Mouse (Mus musculus) lung, embryonic 14.5 days (tissue): ENCODE measurements around the gene Lhb. TPM values are rescaled to one million over a fixed set of nuclear protein-coding genes. Genes with fewer than 3 reads are reported as not detected.
A peak's percentile ranks its signal among the peaks of the same experiment; 100 is the strongest.

Experiments used
- ATAC-seq: fragments of 200-750 bp; cut with Nextera tagmentation; 2 replicates; pipeline ENCODE4 v1.8.0; 2017; ENCODE audit warnings: mild to moderate bottlenecking, moderate TSS enrichment, moderate library complexity; ENCODE audit not compliant: insufficient read depth
- DNase-seq: peaks from one replicate; pipeline ENCODE4 v3.0.0-alpha.2; 2015
- H3K27ac ChIP-seq: fragments of 300-500 bp; sonication (generic); 2 replicates; pipeline ENCODE4 v1.5.1; 2014; ENCODE audit warnings: low read depth, mild to moderate bottlenecking, moderate library complexity
- H3K27me3 ChIP-seq: fragments of 300-500 bp; sonication (generic); 2 replicates; pipeline ENCODE4 v1.6.1; 2014; ENCODE audit warnings: low read length, control low read depth; ENCODE audit not compliant: insufficient read depth
- H3K36me3 ChIP-seq: fragments of 300-500 bp; sonication (generic); 2 replicates; pipeline ENCODE4 v1.6.1; 2014; ENCODE audit warnings: control low read depth; ENCODE audit not compliant: insufficient read depth
- H3K4me1 ChIP-seq: fragments of 300-500 bp; sonication (generic); 2 replicates; pipeline ENCODE4 v1.6.1; 2014; ENCODE audit warnings: antibody characterized with exemption, control low read depth; ENCODE audit not compliant: insufficient read depth
- H3K4me2 ChIP-seq: fragments of 300-500 bp; sonication (generic); 2 replicates; pipeline ENCODE4 v1.6.1; 2014; ENCODE audit warnings: mild to moderate bottlenecking
- H3K4me3 ChIP-seq: fragments of 300-500 bp; sonication (generic); 2 replicates; pipeline ENCODE4 v1.5.1; 2014; ENCODE audit warnings: low read depth, low read length
- H3K9ac ChIP-seq: fragments of 300-500 bp; sonication (generic); 2 replicates; pipeline ENCODE4 v1.6.1; 2014
- H3K9me3 ChIP-seq: fragments of 300-500 bp; sonication (generic); 2 replicates; pipeline ENCODE4 v1.6.1; 2016; ENCODE audit warnings: low read depth, low read length, control low read depth
- CTCF ChIP-seq: IDR thresholded peaks from 2 replicates; pipeline ENCODE4 v1.5.1; 2016; ENCODE audit warnings: antibody characterized with exemption, low read depth
- WGBS: fragments of 180-500 bp; shearing (Covaris S2); extraction: QIAGEN DNeasy Blood & Tissue Kit; methylation state at CpG from one replicate; pipeline ENCODE4 v1.1.7; 2014; 5-methylcytosine and 5-hydroxymethylcytosine counted together
- polyA plus RNA-seq: library from polyadenylated mRNA; unstranded; fragments of >200 nt; fragmentation: Nextera tagmentation; extraction: Ambion mirVana; gene quantifications from 2 replicates; pipeline ENCODE4 v1.2.1, GENCODE M21; 2014

Gene Lhb
- polyA plus RNA-seq, result not detected in 2 replicates

- Histone ChIP-seq H3K36me3 (peaks cover 51% of the 10 kb centered on the region), H3K4me3 (no peak within 1 kb of the TSS), H3K27me3 (peaks cover 33% of the 10 kb centered on the region), H3K9ac (no peak within 1 kb of the TSS), H3K4me1 (peaks cover 8% of the 10 kb centered on the region; the same call in 1 of the 2 replicates), H3K9me3 (no peaks in the 10 kb centered on the region), H3K27ac (no peak within 1 kb of the TSS), H3K4me2 (peak within 1 kb of the TSS; percentile 27)
- ATAC-seq (no peak), DNase-seq (no peak)
- TF ChIP-seq CTCF, result no peak
- WGBS, result 54% methylated on average over 6 of the region's 6 CpGs
Observed at GRCm38 (mm10) chr7:45420615-45420919, at the start of gene Lhb. Gene Lhb, plus strand, starts transcription at chr7:45420820.

GRCm38 (mm10) chr7:45372371-45372770 is 48.2 kb upstream of the Lhb start:
- H3K4me2 ChIP-seq, result no peak overlapping the region
- peaks cover 22% of the 10 kb centered on the region for H3K27me3 ChIP-seq
- DNase-seq, result no peak
- H3K36me3 ChIP-seq, result peaks cover 53% of the 10 kb centered on the region
- H3K4me3 ChIP-seq, result no peak overlapping the region
- TF ChIP-seq CTCF, result no peak
- H3K4me1 ChIP-seq, result no peaks in the 10 kb centered on the region
- no peaks in the 10 kb centered on the region for H3K9me3 ChIP-seq
- H3K9ac ChIP-seq, result no peak overlapping the region
- WGBS, result 84% methylated on average over 5 of the region's 5 CpGs
- ATAC-seq, result no peak
- no peak overlapping the region for H3K27ac ChIP-seq

- H3K36me3 ChIP-seq, result peaks cover 76% of the 10 kb centered on the region
- ATAC-seq (no peak), DNase-seq (no peak)
- H3K9ac ChIP-seq, result no peak overlapping the region
- no peaks in the 10 kb centered on the region for H3K9me3 ChIP-seq
- H3K4me3 ChIP-seq, result no peak overlapping the region
- WGBS, result 86% methylated on average over 8 of the region's 8 CpGs
- no peak for TF ChIP-seq CTCF
- H3K4me2 ChIP-seq, result no peak overlapping the region
- peaks cover 9% of the 10 kb centered on the region for H3K27me3 ChIP-seq
- H3K4me1 ChIP-seq, result no peaks in the 10 kb centered on the region
- H3K27ac ChIP-seq, result no peak overlapping the region
Observed at GRCm38 (mm10) chr7:45374620-45375019, 46.0 kb upstream of the Lhb start.

GRCm38 (mm10) chr7:45376057-45376456 is 44.6 kb upstream of the Lhb start:
- H3K4me3 ChIP-seq, result no peak overlapping the region
- no peak overlapping the region for H3K9ac ChIP-seq
- no peaks in the 10 kb centered on the region for H3K9me3 ChIP-seq
- DNase-seq (no peak), ATAC-seq (no peak)
- WGBS, result 73% methylated on average over 1 of the region's 1 CpGs
- H3K36me3 ChIP-seq, result peaks cover 90% of the 10 kb centered on the region
- H3K4me1 ChIP-seq, result no peaks in the 10 kb centered on the region
- no peak for TF ChIP-seq CTCF
- no peak overlapping the region for H3K4me2 ChIP-seq
- H3K27ac ChIP-seq, result no peak overlapping the region
- H3K27me3 ChIP-seq, result no peaks in the 10 kb centered on the region

- H3K27me3 ChIP-seq, result no peaks in the 10 kb centered on the region
- H3K27ac ChIP-seq, result no peak overlapping the region
- TF ChIP-seq CTCF, result peak; percentile 47
- no peaks in the 10 kb centered on the region for H3K9me3 ChIP-seq
- DNase-seq, result peak; percentile 34
- peaks cover 100% of the 10 kb centered on the region for H3K36me3 ChIP-seq
- H3K9ac ChIP-seq, result no peak overlapping the region
- 86% methylated on average over 3 of the region's 3 CpGs for WGBS
- no peak for ATAC-seq
- no peaks in the 10 kb centered on the region for H3K4me1 ChIP-seq
- no peak overlapping the region for H3K4me2 ChIP-seq
- no peak overlapping the region for H3K4me3 ChIP-seq
Observed at GRCm38 (mm10) chr7:45386077-45386476, 34.5 kb upstream of the Lhb start.

- H3K9me3 ChIP-seq, result no peaks in the 10 kb centered on the region
- H3K4me1 ChIP-seq, result peaks cover 6% of the 10 kb centered on the region
- peaks cover 40% of the 10 kb centered on the region for H3K36me3 ChIP-seq
- H3K27ac ChIP-seq, result peak overlapping the region; percentile 99
- peak overlapping the region; percentile 75 for H3K4me3 ChIP-seq
- peak overlapping the region; percentile 100 for H3K4me2 ChIP-seq
- DNase-seq (peak; percentile 85), ATAC-seq (peak; percentile 69)
- no peaks in the 10 kb centered on the region for H3K27me3 ChIP-seq
- peak overlapping the region; percentile 90 for H3K9ac ChIP-seq
- WGBS, result 0% methylated on average over 19 of the region's 20 CpGs
- TF ChIP-seq CTCF, result no peak
Observed at GRCm38 (mm10) chr7:45395129-45395541, 25.5 kb upstream of the Lhb start.

- H3K4me3 ChIP-seq, result peak within 1 kb of the TSS; percentile 75
- WGBS, result under 1% methylated on average over 60 of the region's 60 CpGs
- TF ChIP-seq CTCF, result 0 out of 2 replicates have a peak, but pooled peaks have one; percentile 0
- H3K36me3 ChIP-seq, result peaks cover 33% of the 10 kb centered on the region
- H3K27me3 ChIP-seq, result no peaks in the 10 kb centered on the region
- H3K4me1 ChIP-seq, result peaks cover 6% of the 10 kb centered on the region
- H3K27ac ChIP-seq, result peak within 1 kb of the TSS; percentile 99
- ATAC-seq (peak; percentile 98), DNase-seq (peak; percentile 100)
- H3K4me2 ChIP-seq, result peak within 1 kb of the TSS; percentile 100
- H3K9ac ChIP-seq, result peak within 1 kb of the TSS; percentile 90
- H3K9me3 ChIP-seq, result no peaks in the 10 kb centered on the region
Observed at GRCm38 (mm10) chr7:45395578-45396336, 24.9 kb upstream of the Lhb start, which contains the start of gene Snrnp70. Gene Snrnp70, minus strand, starts transcription at chr7:45395742.
